Mouse (Mus musculus) cerebellum, adult 11-12 months (tissue): ENCODE data around the gene Ltc4s.
A peak's percentile ranks its signal among the peaks of the same experiment; 100 is the strongest.

Source experiments
- DNase-seq: peaks from one replicate; pipeline ENCODE4 v3.0.0; 2022

The Ltc4s gene

GRCm38 (mm10) chr11:50238324-50238723 is at the start of gene Ltc4s:
Gene Ltc4s, minus strand, starts transcription at chr11:50238616.
- no peak for DNase-seq

GRCm38 (mm10) chr11:50286428-50286827 is 48.0 kb upstream of the Ltc4s start:
- no peak for DNase-seq

GRCm38 (mm10) chr11:50285696-50286095 is 47.3 kb upstream of the Ltc4s start:
- no peak for DNase-seq

GRCm38 (mm10) chr11:50285263-50285662 is 46.8 kb upstream of the Ltc4s start:
- no peak for DNase-seq

GRCm38 (mm10) chr11:50280053-50280452 is 41.6 kb upstream of the Ltc4s start:
- DNase-seq: no peak

- no peak for DNase-seq
Measured at GRCm38 (mm10) chr11:50279005-50279404, 40.6 kb upstream of the Ltc4s start.

- no peak for DNase-seq
Measured at GRCm38 (mm10) chr11:50277706-50278105, 39.3 kb upstream of the Ltc4s start.

GRCm38 (mm10) chr11:50277025-50277424 is 38.6 kb upstream of the Ltc4s start:
- no peak for DNase-seq

- DNase-seq: no peak
Measured at GRCm38 (mm10) chr11:50275568-50276151, 37.2 kb upstream of the Ltc4s start.

- DNase-seq: no peak
Measured at GRCm38 (mm10) chr11:50275077-50275476, 36.7 kb upstream of the Ltc4s start.

- DNase-seq: no peak
Measured at GRCm38 (mm10) chr11:50272819-50273218, 34.4 kb upstream of the Ltc4s start.

- DNase-seq: no peak
Measured at GRCm38 (mm10) chr11:50269885-50270284, 31.5 kb upstream of the Ltc4s start.

GRCm38 (mm10) chr11:50269163-50269562 is 30.7 kb upstream of the Ltc4s start:
- DNase-seq: no peak

GRCm38 (mm10) chr11:50266997-50267396 is 28.6 kb upstream of the Ltc4s start:
- no peak for DNase-seq

GRCm38 (mm10) chr11:50265931-50266330 is 27.5 kb upstream of the Ltc4s start:
- DNase-seq: no peak

- DNase-seq: no peak
Measured at GRCm38 (mm10) chr11:50263198-50263597, 24.8 kb upstream of the Ltc4s start.

- no peak for DNase-seq
Measured at GRCm38 (mm10) chr11:50262020-50262419, 23.6 kb upstream of the Ltc4s start.

GRCm38 (mm10) chr11:50258310-50258709 is 19.9 kb upstream of the Ltc4s start:
- DNase-seq: no peak

- DNase-seq: no peak
Measured at GRCm38 (mm10) chr11:50256615-50257014, 18.2 kb upstream of the Ltc4s start.

- DNase-seq: peak; percentile 52
Measured at GRCm38 (mm10) chr11:50254010-50254580, 15.7 kb upstream of the Ltc4s start.

GRCm38 (mm10) chr11:50253393-50253792 is 15.0 kb upstream of the Ltc4s start:
- DNase-seq: no peak

- DNase-seq: no peak
Measured at GRCm38 (mm10) chr11:50252684-50253265, 14.4 kb upstream of the Ltc4s start.

GRCm38 (mm10) chr11:50252166-50252565 is 13.8 kb upstream of the Ltc4s start:
- DNase-seq: no peak

GRCm38 (mm10) chr11:50248473-50249171 is 10.2 kb upstream of the Ltc4s start:
- DNase-seq: no peak
